Mouse (Mus musculus) ES-Bruce4 (cell line): ENCODE results near the gene Slit3.

ENCODE experiments used
- CTCF ChIP-seq: IDR thresholded peaks from one replicate; pipeline ENCODE4 v1.8.1; 2011; ENCODE audit warnings: low read depth, low read length
- EP300 ChIP-seq: IDR thresholded peaks from 2 replicates; pipeline ENCODE4 v1.6.1; 2011; ENCODE audit warnings: low read depth, low read length; ENCODE audit not compliant: insufficient read depth
- POLR2A ChIP-seq: IDR thresholded peaks from one replicate; pipeline ENCODE4 v1.8.1; 2011; ENCODE audit warnings: low read length; ENCODE audit not compliant: insufficient read depth

GRCm38 (mm10) chr11:35622736-35623135 is 501.7 kb downstream of the Slit3 start:
- TF ChIP-seq POLR2A = no peak
- no peak for TF ChIP-seq CTCF
- no peak for TF ChIP-seq EP300
